In genomic region chr1:136588908-136589307, GRCm38 (mm10) we compare ENCODE assay signal across 8 mouse cellular contexts. TPM values are rescaled to one million over a fixed set of nuclear protein-coding genes. Genes with fewer than 3 reads are reported as not detected.
DNase-seq lines count a peak whose midpoint lies in the region; ATAC-seq lines count a peak whose summit lies in the region.

No protein-coding gene starts in this region.

- peaks cover 6% of the 10 kb centered on the region; the same call in 1 of the 2 replicates for H3K4me1 ChIP-seq in heart, embryonic 13.5 days
- H3K4me1 ChIP-seq in forebrain, embryonic 16.5 days (replicated peaks; ENCODE audit: control insufficient read depth, insufficient read depth, low read length), result peaks cover 7% of the 10 kb centered on the region
- H3K4me1 ChIP-seq in midbrain, embryonic 11.5 days (ENCODE audit: control insufficient read depth, insufficient read depth, low read length), result no peaks in the 10 kb centered on the region

- H3K27ac ChIP-seq in heart, embryonic 13.5 days (replicated peaks), result no peak overlapping the region
- H3K27ac ChIP-seq in forebrain, embryonic 16.5 days (ENCODE audit: low read length), result no peak overlapping the region
- no peak overlapping the region for H3K27ac ChIP-seq in midbrain, embryonic 11.5 days (ENCODE audit: low read depth, low read length)

- intact Hi-C loops in heart, postnatal 25 days (cut with DNase I), result no loop called here

- H3K4me3 ChIP-seq in heart, embryonic 13.5 days, result peak overlapping the region; percentile 29
- peak overlapping the region; percentile 19; the same call in 1 of the 2 replicates for H3K4me3 ChIP-seq in forebrain, embryonic 16.5 days (replicated peaks; ENCODE audit: low read length)
- no peak overlapping the region for H3K4me3 ChIP-seq in midbrain, embryonic 11.5 days (ENCODE audit: low read depth, low read length)

- peak overlapping the region; percentile 59 for H3K4me2 ChIP-seq in heart, embryonic 13.5 days
- H3K4me2 ChIP-seq in forebrain, embryonic 16.5 days (ENCODE audit: low read length), result peak overlapping the region; percentile 42
- H3K4me2 ChIP-seq in midbrain, embryonic 11.5 days, result peak overlapping the region; percentile 36

- H3K9ac ChIP-seq in heart, embryonic 13.5 days, result 0 out of 2 replicates have a peak overlapping the region, but pooled peaks have one; percentile 8
- 0 out of 2 replicates have a peak overlapping the region, but pooled peaks have one; percentile 32 for H3K9ac ChIP-seq in forebrain, embryonic 16.5 days (replicated peaks; ENCODE audit: low read depth, low read length)
- no peak overlapping the region for H3K9ac ChIP-seq in midbrain, embryonic 11.5 days (ENCODE audit: low read length)

- H3K27me3 ChIP-seq in heart, embryonic 13.5 days (replicated peaks), result no peaks in the 10 kb centered on the region; the same call in 1 of the 2 replicates
- H3K27me3 ChIP-seq in forebrain, embryonic 16.5 days (replicated peaks; ENCODE audit: control insufficient read depth, insufficient read depth, low read length), result no peaks in the 10 kb centered on the region
- H3K27me3 ChIP-seq in midbrain, embryonic 11.5 days (ENCODE audit: control insufficient read depth, insufficient read depth, low read length), result no peaks in the 10 kb centered on the region

- WGBS in heart, embryonic 13.5 days, result 15% methylated on average over 9 of the region's 9 CpGs
- 12% methylated on average over 9 of the region's 9 CpGs for WGBS in forebrain, embryonic 16.5 days
- WGBS in midbrain, embryonic 11.5 days, result 11% methylated on average over 9 of the region's 9 CpGs

- no peak for ATAC-seq in heart, embryonic 13.5 days (ENCODE audit: extremely low read depth, insufficient number of reproducible peaks, low FRiP score, low TSS enrichment)
- peak; percentile 55 for ATAC-seq in forebrain, embryonic 16.5 days
- peak; percentile 68; the same call in 1 of the 2 replicates for ATAC-seq in midbrain, embryonic 11.5 days (ENCODE audit: low FRiP score)
- no peak for ATAC-seq in activated CD4-positive, CD25-positive, alpha-beta regulatory T cell, adult 4 months

- no peaks in the 10 kb centered on the region for H3K9me3 ChIP-seq in heart, embryonic 13.5 days
- no peaks in the 10 kb centered on the region for H3K9me3 ChIP-seq in forebrain, embryonic 16.5 days (ENCODE audit: control insufficient read depth, low read length)
- no peaks in the 10 kb centered on the region for H3K9me3 ChIP-seq in midbrain, embryonic 11.5 days (ENCODE audit: control insufficient read depth, low read length)

- DNase-seq in heart, postnatal 25 days (ENCODE audit: low spot score), result no peak
- peak; percentile 32 for DNase-seq in Muller cell, postnatal 12 days (ENCODE audit: inconsistent ontology term)
- peak; percentile 88 for DNase-seq in midbrain, embryonic 11.5 days (ENCODE audit: low spot score, missing footprints)
- DNase-seq in thymus, postnatal 36 days, result no peak
- DNase-seq in ovary, postnatal 10 days (ENCODE audit: low spot score), result no peak

- H3K36me3 ChIP-seq in heart, embryonic 13.5 days, result no peaks in the 10 kb centered on the region
- H3K36me3 ChIP-seq in forebrain, embryonic 16.5 days (ENCODE audit: control insufficient read depth, insufficient read depth), result no peaks in the 10 kb centered on the region
- H3K36me3 ChIP-seq in midbrain, embryonic 11.5 days (ENCODE audit: control insufficient read depth, insufficient read depth, low read length), result no peaks in the 10 kb centered on the region

RNA-seq across cellular contexts. Expression of gene Zfp281, which starts 35.8 kb away (rescaled TPM):
- 12.4 TPM in 2 replicates for polyA plus RNA-seq in heart, embryonic 13.5 days (2015; fragmentation: Nextera tagmentation; extraction: Ambion mirVana)
- 10 to 100 TPM; 10.1 to 12.0 TPM for total RNA-seq in heart, postnatal 25 days (2021)
- 26.1 and 30.2 TPM in 2 replicates for polyA plus RNA-seq in forebrain, embryonic 16.5 days (2015; fragmentation: Nextera tagmentation; extraction: Ambion mirVana)
- 40.5 and 42.1 TPM in 2 replicates for polyA plus RNA-seq in midbrain, embryonic 11.5 days (2014; fragmentation: Nextera tagmentation; extraction: Ambion mirVana)
- 10 to 100 TPM; 19.3 to 22.6 TPM for polyA plus RNA-seq in activated CD4-positive, CD25-positive, alpha-beta regulatory T cell, adult 4 months (2017; shearing (Covaris generic))

Comparison
In these comparisons a context has a peak if more than half of its experiments do, and no peak if none do; other contexts are left out.
1. ATAC-seq: peak in forebrain, embryonic 16.5 days (single experiment) and midbrain, embryonic 11.5 days (single experiment); none in heart, embryonic 13.5 days (single experiment) and activated CD4-positive, CD25-positive, alpha-beta regulatory T cell, adult 4 months (single experiment).
2. DNase-seq: peak in Muller cell, postnatal 12 days (single experiment) and midbrain, embryonic 11.5 days (single experiment); none in heart, postnatal 25 days (single experiment), thymus, postnatal 36 days (0 of 2) and ovary, postnatal 10 days (single experiment).
3. Peak in every context shown above with its lines, with median percentiles within 50 percentile points of each other: H3K4me2 ChIP-seq.